Mouse (Mus musculus): ENCODE results near the gene Gpr137.

The Gpr137 gene

GRCm38 (mm10) chr19:6941372-6942248 is 670 bp downstream of the Gpr137 start, which contains the start of gene Bad:
Gene Bad, plus strand, starts transcription at chr19:6941861.
- peak; percentile 90 for DNase-seq (ENCODE audit: low read depth, low spot score)

GRCm38 (mm10) chr19:6940396-6941351 is 1.6 kb downstream of the Gpr137 start:
- DNase-seq (ENCODE audit: low read depth, low spot score): peak; percentile 31

GRCm38 (mm10) chr19:6939106-6940002 is 2.9 kb downstream of the Gpr137 start:
- DNase-seq (ENCODE audit: low read depth, low spot score): no peak

- no peak for DNase-seq (ENCODE audit: low read depth, low spot score)
Measured at GRCm38 (mm10) chr19:6937541-6938465, 4.5 kb downstream of the Gpr137 start.

- DNase-seq (ENCODE audit: low read depth, low spot score): peak; percentile 46
Measured at GRCm38 (mm10) chr19:6936299-6936698, 6.0 kb downstream of the Gpr137 start.

GRCm38 (mm10) chr19:6934195-6934977 is 7.9 kb downstream of the Gpr137 start, which contains the start of gene Kcnk4:
Gene Kcnk4, minus strand, starts transcription at chr19:6934515.
- no peak for DNase-seq (ENCODE audit: low read depth, low spot score)

GRCm38 (mm10) chr19:6933436-6934194 is 8.7 kb downstream of the Gpr137 start:
- DNase-seq (ENCODE audit: low read depth, low spot score): no peak

DNA sequence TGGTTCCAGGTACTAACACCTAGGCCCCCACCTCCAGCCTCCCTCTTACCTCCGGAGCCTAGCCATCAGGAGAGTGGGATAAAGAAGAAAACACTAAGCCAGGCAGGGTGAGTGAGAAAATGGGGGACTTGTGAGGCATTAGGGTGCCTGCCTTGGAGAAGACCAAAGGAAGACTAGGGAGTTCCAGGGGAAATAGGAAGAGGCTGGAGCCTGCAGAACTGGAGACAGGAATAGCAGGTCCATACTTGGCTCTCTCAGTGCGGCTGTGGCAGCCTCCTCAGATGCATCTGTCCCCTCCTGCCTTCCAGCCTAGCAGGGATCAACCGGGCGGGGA is 9.2 kb downstream of the Gpr137 start:
- no peak for DNase-seq (ENCODE audit: low read depth, low spot score)

- no peak for DNase-seq (ENCODE audit: low read depth, low spot score)
Measured at GRCm38 (mm10) chr19:6932018-6932417, 10.3 kb downstream of the Gpr137 start.

DNA sequence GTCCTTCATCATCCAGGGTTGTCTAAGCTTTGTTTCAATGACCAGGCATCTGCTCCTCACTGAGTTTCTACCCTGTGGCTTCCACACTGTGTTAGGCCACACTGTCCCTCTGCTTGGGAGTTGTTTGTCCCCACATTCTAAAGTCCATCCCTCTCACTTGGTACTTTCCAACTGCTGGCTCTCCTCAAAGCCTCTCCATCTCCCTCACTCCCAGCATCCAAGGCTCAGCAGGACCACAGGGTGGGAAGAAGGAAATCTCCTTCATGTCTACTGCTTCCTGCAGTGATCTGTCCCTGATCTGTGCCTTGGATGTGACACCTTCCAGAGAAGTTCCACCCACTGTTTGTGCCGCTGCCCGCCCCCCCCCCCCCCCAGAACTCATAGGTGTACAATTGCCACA is 11.3 kb downstream of the Gpr137 start:
- no peak for DNase-seq (ENCODE audit: low read depth, low spot score)

GRCm38 (mm10) chr19:6928080-6928479 is 14.2 kb downstream of the Gpr137 start:
- DNase-seq (ENCODE audit: low read depth, low spot score): no peak

GRCm38 (mm10) chr19:6926559-6927255 is 15.6 kb downstream of the Gpr137 start:
- DNase-seq (ENCODE audit: low read depth, low spot score): no peak

DNA sequence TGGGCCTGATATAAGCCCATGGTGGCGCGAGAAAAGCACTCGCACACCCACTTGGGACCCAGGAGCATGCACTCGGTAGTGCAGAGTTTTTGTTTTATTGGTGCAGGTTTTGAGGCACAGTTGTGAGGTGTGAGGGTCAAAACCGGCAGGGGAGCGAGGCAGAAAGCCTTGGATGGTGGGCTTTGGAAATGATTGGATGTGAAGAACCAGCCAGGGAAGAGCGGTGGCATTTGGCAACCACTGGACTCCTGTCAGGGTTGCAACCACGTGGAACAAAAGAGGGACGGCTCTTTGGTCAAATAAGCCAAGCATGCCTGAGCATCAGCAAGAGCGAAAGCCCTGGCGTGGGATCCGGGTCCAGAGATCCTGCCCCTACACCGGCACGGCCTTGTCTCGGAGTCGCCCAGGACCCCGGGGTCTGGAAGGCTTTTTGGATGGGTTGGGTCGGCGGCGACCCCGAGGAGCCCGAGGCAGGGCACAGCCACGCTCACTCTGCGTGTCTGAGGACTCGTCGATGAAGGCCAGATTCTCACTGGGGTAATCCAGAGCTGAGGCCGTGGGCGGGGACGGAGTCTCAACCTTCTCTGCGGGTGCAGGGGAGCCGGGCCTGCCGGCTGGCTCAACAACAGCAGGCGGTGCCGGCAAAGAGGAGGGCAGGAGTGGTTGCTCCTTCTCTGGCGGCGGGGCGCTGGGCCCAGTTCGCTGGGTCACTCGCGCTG is 16.5 kb downstream of the Gpr137 start:
- no peak for DNase-seq (ENCODE audit: low read depth, low spot score)

DNA sequence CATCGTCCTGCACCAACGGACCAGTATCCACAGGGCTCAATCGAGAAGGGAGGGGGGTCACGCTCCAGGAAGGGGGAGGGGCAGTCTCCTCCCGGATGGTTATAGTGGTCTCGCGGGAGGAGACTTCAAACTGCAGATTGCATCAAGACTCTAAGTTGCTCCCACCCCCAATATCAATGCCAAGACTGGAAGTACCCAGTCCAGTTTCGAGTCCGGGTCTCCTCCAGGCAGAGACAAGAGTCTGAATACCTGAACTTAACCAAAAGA is 17.0 kb downstream of the Gpr137 start, which contains the start of gene Catsperz:
Gene Catsperz, minus strand, starts transcription at position 74 of the 267 bp plus-strand sequence.
- DNase-seq (ENCODE audit: low read depth, low spot score): no peak

DNA sequence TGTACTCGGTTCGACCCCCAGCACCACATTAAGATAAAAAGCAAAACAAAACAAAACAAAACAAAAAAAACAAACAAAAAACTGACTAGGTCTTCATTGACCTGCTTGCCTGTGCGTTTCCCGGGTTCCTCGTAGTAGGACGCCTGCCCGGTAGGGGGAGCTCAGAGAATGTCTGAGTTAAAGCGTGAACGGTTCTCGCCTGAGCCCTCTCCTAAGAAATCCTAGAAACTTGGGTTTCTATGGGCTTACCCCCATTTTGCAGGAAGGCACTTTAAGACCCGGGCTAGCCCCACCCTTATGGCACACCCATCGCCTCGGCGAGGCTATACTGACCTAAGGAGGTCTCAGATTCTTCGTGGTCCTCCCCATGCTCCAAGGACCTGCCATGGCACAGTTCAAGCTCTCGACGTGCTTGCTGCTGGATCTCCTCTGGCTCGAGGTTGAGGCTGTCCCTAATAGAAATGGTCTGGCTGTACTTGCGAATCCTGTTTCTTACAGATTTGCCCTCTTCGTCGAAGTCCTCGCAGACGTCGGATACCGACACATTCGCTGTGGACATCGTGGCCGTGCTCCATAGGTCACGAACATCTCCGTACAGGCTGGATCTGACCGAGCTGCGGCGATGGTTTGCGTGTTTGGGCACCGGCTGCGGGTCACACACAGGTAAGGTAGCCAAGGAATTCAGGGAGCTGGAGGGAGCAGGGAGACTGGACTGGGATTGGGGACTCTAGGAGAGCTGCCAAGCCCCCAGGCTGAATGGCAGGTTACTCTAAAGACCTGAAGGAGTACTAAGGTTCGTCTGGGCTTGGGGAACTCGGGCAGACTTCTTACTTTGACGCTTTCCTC is 17.6 kb downstream of the Gpr137 start:
- DNase-seq (ENCODE audit: low read depth, low spot score): peak; percentile 85

DNA sequence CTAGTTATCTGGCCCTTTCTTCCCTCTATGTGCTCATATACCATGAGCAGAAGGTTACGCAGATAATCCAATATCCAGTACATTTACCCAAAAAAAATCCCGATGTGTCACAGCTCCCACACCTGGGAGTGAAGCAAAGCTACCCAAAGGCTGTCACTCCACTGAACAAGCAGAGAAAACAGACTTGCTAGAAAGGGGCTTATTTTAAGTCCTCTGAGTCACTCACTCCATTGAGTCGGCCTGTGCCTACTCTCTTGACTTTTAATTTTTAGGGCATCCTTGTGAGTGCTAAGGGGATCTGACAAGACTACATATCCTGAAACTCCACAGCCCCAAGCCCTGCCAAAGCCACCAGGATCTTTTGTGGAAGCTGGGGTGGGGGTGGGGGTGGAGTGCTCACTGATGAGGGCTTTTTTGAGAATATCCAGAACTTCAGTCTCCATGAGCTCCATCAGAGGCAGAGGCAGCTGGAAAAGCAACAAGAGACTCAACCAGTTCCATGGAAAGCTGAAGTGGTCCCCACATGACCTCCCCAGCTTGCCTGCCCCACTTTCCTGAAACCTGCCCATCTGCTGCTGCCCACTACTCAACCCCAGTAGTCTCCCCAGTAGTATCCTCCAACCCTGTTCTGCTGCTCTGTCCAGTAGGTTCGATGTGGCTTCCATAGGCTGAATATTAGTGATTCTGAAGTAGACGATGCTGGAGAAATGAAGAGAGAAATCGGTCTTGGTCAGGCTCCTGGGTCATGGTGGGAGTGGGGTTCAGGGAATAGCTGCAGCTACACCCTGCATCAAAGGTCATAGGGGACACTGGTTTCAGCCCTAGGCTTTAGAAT is 19.2 kb downstream of the Gpr137 start:
- no peak for DNase-seq (ENCODE audit: low read depth, low spot score)
